Mouse (Mus musculus): ENCODE measurements at regions not wholly inside any gene's neighbourhood (a gene's known extent, or its start where the extent isn't known, plus 50 kb on each side); places are given as distances from the start of the nearest gene placed in this dataset.
"Not testable (repeated sequence)": the region's sequence is repeated elsewhere in the genome, so short reads cannot be mapped to it uniquely, and the experiment has no call there.

GRCm38 (mm10) chr12:19125541-19125940 lies 611.2 kb downstream of the 5730507C01Rik start:
- no peaks in the 10 kb centered on the region for H3K27me3 ChIP-seq
- ATAC-seq, result no peak
- WGBS, result 68% methylated on average over 4 of the region's 4 CpGs
- H3K4me1 ChIP-seq, result no peaks in the 10 kb centered on the region
- peaks cover 58% of the 10 kb centered on the region for H3K9me3 ChIP-seq (replicated peaks)
- H3K27ac ChIP-seq, result no peak overlapping the region
- H3K4me3 ChIP-seq, result no peak overlapping the region
- H3K9ac ChIP-seq, result no peak overlapping the region
- H3K4me2 ChIP-seq, result no peak overlapping the region
- H3K36me3 ChIP-seq (ENCODE audit: poor library complexity, severe bottlenecking), result no peaks in the 10 kb centered on the region

GRCm38 (mm10) chr12:19175631-19176030 lies 661.3 kb downstream of the 5730507C01Rik start:
- Histone ChIP-seq H3K4me2 (no peak overlapping the region), H3K4me1 (no peaks in the 10 kb centered on the region), H3K27me3 (no peaks in the 10 kb centered on the region), H3K9me3 (replicated peaks) (peaks cover 28% of the 10 kb centered on the region), H3K9ac (no peak overlapping the region), H3K36me3 (ENCODE audit: poor library complexity, severe bottlenecking) (no peaks in the 10 kb centered on the region), H3K27ac (no peak overlapping the region), H3K4me3 (no peak overlapping the region)
- no peak for ATAC-seq
- 18% methylated on average over 24 of the region's 43 CpGs for WGBS

DNA sequence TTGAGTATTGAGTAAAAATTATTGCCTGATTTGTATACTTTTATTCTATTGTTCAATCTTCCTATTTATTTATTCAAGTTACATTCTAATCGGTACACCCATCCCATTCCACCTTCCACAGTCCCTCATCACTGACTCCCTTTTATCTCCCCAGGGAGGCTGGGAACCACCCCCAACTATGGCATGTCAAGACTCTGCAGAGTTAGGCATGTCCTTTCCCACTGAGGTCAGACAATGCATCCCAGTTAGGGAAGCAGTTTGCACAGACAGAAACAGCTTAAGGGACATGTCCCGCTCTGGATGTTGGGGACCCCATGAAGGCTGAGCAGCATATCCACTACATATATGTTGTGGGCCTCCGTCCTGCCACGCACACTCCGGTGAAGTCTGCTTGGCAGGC lies 678.1 kb downstream of the 5730507C01Rik start:
- no peak overlapping the region for H3K9ac ChIP-seq
- ATAC-seq, result no peak
- WGBS, result 88% methylated on average over 5 of the region's 5 CpGs

DNA sequence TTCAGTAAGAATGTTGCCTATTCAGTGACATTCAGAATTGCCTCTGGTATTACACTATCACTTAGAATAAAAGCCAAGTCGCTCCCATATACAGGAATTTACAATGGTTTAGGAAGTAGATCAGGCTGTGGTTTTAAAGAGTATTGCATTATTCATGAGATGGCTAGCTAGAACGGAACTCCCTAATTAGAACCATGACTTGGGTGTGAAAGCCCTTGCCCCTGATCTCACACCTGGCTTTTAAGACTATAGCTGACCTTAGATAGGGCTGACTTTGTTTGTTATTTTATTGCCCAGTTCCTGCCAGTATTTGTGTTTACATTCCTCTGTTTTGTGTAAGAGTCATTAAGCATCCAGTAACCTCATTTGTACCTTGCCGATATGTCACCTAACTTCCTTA lies 678.7 kb downstream of the 5730507C01Rik start:
- not testable (repeated sequence) for H3K27me3 ChIP-seq; H3K4me3 ChIP-seq; H3K4me1 ChIP-seq; ATAC-seq; H3K36me3 ChIP-seq (ENCODE audit: poor library complexity, severe bottlenecking); H3K9ac ChIP-seq; H3K27ac ChIP-seq; H3K4me2 ChIP-seq
- peaks cover 24% of the 10 kb centered on the region for H3K9me3 ChIP-seq (replicated peaks)
- 88% methylated on average over 3 of the region's 3 CpGs for WGBS

More for the DNA sequence above, 678.1 kb downstream of the 5730507C01Rik start:
- no peak overlapping the region for H3K27ac ChIP-seq
- peaks cover 24% of the 10 kb centered on the region for H3K9me3 ChIP-seq (replicated peaks)
- no peak overlapping the region for H3K4me3 ChIP-seq
- no peaks in the 10 kb centered on the region for H3K36me3 ChIP-seq (ENCODE audit: poor library complexity, severe bottlenecking)
- H3K4me1 ChIP-seq, result no peaks in the 10 kb centered on the region
- no peak overlapping the region for H3K4me2 ChIP-seq
- H3K27me3 ChIP-seq, result no peaks in the 10 kb centered on the region

- H3K27ac ChIP-seq, ATAC-seq: not testable (repeated sequence)
These were observed 709.7 kb downstream of the 5730507C01Rik start for GRCm38 (mm10) chr12:19223996-19224395.

DNA sequence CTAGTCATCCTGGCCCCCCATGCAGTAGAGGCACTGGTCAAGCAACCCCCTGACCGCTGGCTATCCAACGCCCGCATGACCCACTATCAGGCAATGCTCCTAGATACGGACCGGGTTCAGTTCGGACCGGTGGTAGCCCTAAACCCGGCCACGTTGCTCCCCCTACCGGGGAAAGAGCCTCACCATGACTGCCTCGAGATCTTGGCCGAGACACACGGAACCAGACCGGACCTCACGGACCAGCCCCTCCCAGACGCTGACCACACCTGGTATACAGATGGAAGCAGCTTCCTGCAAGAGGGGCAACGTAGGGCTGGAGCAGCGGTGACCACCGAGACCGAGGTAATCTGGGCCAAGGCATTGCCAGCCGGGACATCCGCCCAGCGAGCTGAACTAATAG lies 707.6 kb upstream of the Gm21863 start:
- H3K9ac ChIP-seq; H3K27me3 ChIP-seq; H3K27ac ChIP-seq; H3K4me1 ChIP-seq; ATAC-seq; H3K4me3 ChIP-seq; H3K4me2 ChIP-seq; H3K36me3 ChIP-seq (ENCODE audit: poor library complexity, severe bottlenecking): not testable (repeated sequence)
- 92% methylated on average over 23 of the region's 23 CpGs for WGBS
- H3K9me3 ChIP-seq (replicated peaks), result peaks cover 24% of the 10 kb centered on the region

More at GRCm38 (mm10) chr12:19223996-19224395, 709.7 kb downstream of the 5730507C01Rik start:
- H3K9ac ChIP-seq; H3K36me3 ChIP-seq (ENCODE audit: poor library complexity, severe bottlenecking); H3K9me3 ChIP-seq (replicated peaks); H3K4me3 ChIP-seq; H3K4me2 ChIP-seq; H3K27me3 ChIP-seq; H3K4me1 ChIP-seq: not testable (repeated sequence)
- WGBS, result 63% methylated on average over 1 of the region's 1 CpGs

GRCm38 (mm10) chr12:19288271-19288890 lies 665.9 kb upstream of the Gm21863 start:
- H3K4me1 ChIP-seq; H3K36me3 ChIP-seq (ENCODE audit: poor library complexity, severe bottlenecking); H3K27me3 ChIP-seq; H3K27ac ChIP-seq; ATAC-seq; H3K9ac ChIP-seq; H3K9me3 ChIP-seq (replicated peaks): not testable (repeated sequence)
- 12% methylated on average over 55 of the region's 75 CpGs for WGBS
- Histone ChIP-seq H3K4me3 (peak overlapping the region; percentile 35), H3K4me2 (peak overlapping the region; percentile 32)

GRCm38 (mm10) chr12:19289038-19289437 lies 665.3 kb upstream of the Gm21863 start:
- H3K4me3 ChIP-seq, result peak overlapping the region; percentile 35
- not testable (repeated sequence) for H3K27me3 ChIP-seq; H3K9ac ChIP-seq; ATAC-seq; H3K4me1 ChIP-seq; H3K9me3 ChIP-seq (replicated peaks); H3K36me3 ChIP-seq (ENCODE audit: poor library complexity, severe bottlenecking); H3K27ac ChIP-seq
- H3K4me2 ChIP-seq, result peak overlapping the region; percentile 27; the same call in 1 of the 2 replicates
- 65% methylated on average over 18 of the region's 18 CpGs for WGBS

- 78% methylated on average over 3 of the region's 3 CpGs for WGBS
- H3K4me1 ChIP-seq; H3K4me2 ChIP-seq; H3K36me3 ChIP-seq (ENCODE audit: poor library complexity, severe bottlenecking); H3K4me3 ChIP-seq; ATAC-seq; H3K9me3 ChIP-seq (replicated peaks); H3K27me3 ChIP-seq; H3K27ac ChIP-seq; H3K9ac ChIP-seq: not testable (repeated sequence)
These were observed 662.1 kb upstream of the Gm21863 start for GRCm38 (mm10) chr12:19292068-19292770.

Measured in forebrain, embryonic 13.5 days (tissue).